Mouse (Mus musculus): ENCODE results near the gene Heca. TPM values are rescaled to one million over a fixed set of nuclear protein-coding genes. Genes with fewer than 3 reads are reported as not detected.
A peak's percentile ranks its signal among the peaks of the same experiment; 100 is the strongest.
"Not testable (repeated sequence)": the region's sequence is repeated elsewhere in the genome, so short reads cannot be mapped to it uniquely, and the experiment has no call there.

The Heca gene
- polyA plus RNA-seq, 1 experiment from 2014 or later = 4.1 TPM

- H3K36me3 ChIP-seq (ENCODE audit: control insufficient read depth, insufficient read depth, low read length) = peaks cover 9% of the 10 kb centered on the region; the same call in 1 of the 2 replicates
- H3K27ac ChIP-seq (ENCODE audit: low read depth, low read length) = no peak overlapping the region
- no peaks in the 10 kb centered on the region for H3K9me3 ChIP-seq (ENCODE audit: control insufficient read depth, low read length)
- H3K27me3 ChIP-seq (ENCODE audit: control insufficient read depth, insufficient read depth, low read length) = no peaks in the 10 kb centered on the region
- WGBS = 43% methylated on average over 5 of the region's 5 CpGs
- H3K9ac ChIP-seq (ENCODE audit: low read depth, low read length) = no peak overlapping the region
- no peak overlapping the region for H3K4me3 ChIP-seq (ENCODE audit: low read length)
- no peak overlapping the region for H3K4me2 ChIP-seq (replicated peaks; ENCODE audit: low read depth, low read length)
- no peaks in the 10 kb centered on the region for H3K4me1 ChIP-seq (ENCODE audit: control insufficient read depth, insufficient read depth, low read length)
- no peak for ATAC-seq (ENCODE audit: low FRiP score, low TSS enrichment)
Measured at GRCm38 (mm10) chr10:17919971-17920370, 27.9 kb downstream of the Heca start.

- no peak overlapping the region for H3K4me2 ChIP-seq (replicated peaks; ENCODE audit: low read depth, low read length)
- no peak overlapping the region for H3K27ac ChIP-seq (ENCODE audit: low read depth, low read length)
- no peak for ATAC-seq (ENCODE audit: low FRiP score, low TSS enrichment)
- H3K4me3 ChIP-seq (ENCODE audit: low read length) = no peak overlapping the region
- no peaks in the 10 kb centered on the region for H3K4me1 ChIP-seq (ENCODE audit: control insufficient read depth, insufficient read depth, low read length)
- 93% methylated on average over 2 of the region's 2 CpGs for WGBS
- H3K36me3 ChIP-seq (ENCODE audit: control insufficient read depth, insufficient read depth, low read length) = peaks cover 9% of the 10 kb centered on the region; the same call in 1 of the 2 replicates
- H3K9ac ChIP-seq (ENCODE audit: low read depth, low read length) = no peak overlapping the region
- H3K9me3 ChIP-seq (ENCODE audit: control insufficient read depth, low read length) = no peaks in the 10 kb centered on the region
- H3K27me3 ChIP-seq (ENCODE audit: control insufficient read depth, insufficient read depth, low read length) = no peaks in the 10 kb centered on the region
Measured at GRCm38 (mm10) chr10:17919032-17919431, 28.8 kb downstream of the Heca start.

GRCm38 (mm10) chr10:17908731-17909130 lies 39.1 kb downstream of the Heca start:
- Histone ChIP-seq H3K27me3 (ENCODE audit: control insufficient read depth, insufficient read depth, low read length) (no peaks in the 10 kb centered on the region), H3K4me1 (ENCODE audit: control insufficient read depth, insufficient read depth, low read length) (no peaks in the 10 kb centered on the region), H3K27ac (ENCODE audit: low read depth, low read length) (no peak overlapping the region), H3K9ac (ENCODE audit: low read depth, low read length) (no peak overlapping the region), H3K4me2 (replicated peaks; ENCODE audit: low read depth, low read length) (no peak overlapping the region), H3K36me3 (ENCODE audit: control insufficient read depth, insufficient read depth, low read length) (no peaks in the 10 kb centered on the region), H3K9me3 (ENCODE audit: control insufficient read depth, low read length) (no peaks in the 10 kb centered on the region), H3K4me3 (ENCODE audit: low read length) (no peak overlapping the region)
- ATAC-seq (ENCODE audit: low FRiP score, low TSS enrichment) = no peak
- WGBS = 83% methylated on average over 4 of the region's 4 CpGs

GRCm38 (mm10) chr10:17906405-17906804 lies 41.5 kb downstream of the Heca start:
- not testable (repeated sequence) for H3K27me3 ChIP-seq (ENCODE audit: control insufficient read depth, insufficient read depth, low read length); ATAC-seq (ENCODE audit: low FRiP score, low TSS enrichment); H3K27ac ChIP-seq (ENCODE audit: low read depth, low read length); H3K4me1 ChIP-seq (ENCODE audit: control insufficient read depth, insufficient read depth, low read length); H3K9ac ChIP-seq (ENCODE audit: low read depth, low read length); H3K36me3 ChIP-seq (ENCODE audit: control insufficient read depth, insufficient read depth, low read length); H3K4me2 ChIP-seq (replicated peaks; ENCODE audit: low read depth, low read length); H3K9me3 ChIP-seq (ENCODE audit: control insufficient read depth, low read length); H3K4me3 ChIP-seq (ENCODE audit: low read length)
- 95% methylated on average over 3 of the region's 3 CpGs for WGBS

GRCm38 (mm10) chr10:17903449-17903848 lies 44.4 kb downstream of the Heca start:
- no peaks in the 10 kb centered on the region for H3K9me3 ChIP-seq (ENCODE audit: control insufficient read depth, low read length)
- no peaks in the 10 kb centered on the region; the same call in 1 of the 2 replicates for H3K36me3 ChIP-seq (ENCODE audit: control insufficient read depth, insufficient read depth, low read length)
- no peak overlapping the region for H3K9ac ChIP-seq (ENCODE audit: low read depth, low read length)
- H3K27ac ChIP-seq (ENCODE audit: low read depth, low read length) = no peak overlapping the region
- no peak for ATAC-seq (ENCODE audit: low FRiP score, low TSS enrichment)
- H3K4me2 ChIP-seq (replicated peaks; ENCODE audit: low read depth, low read length) = no peak overlapping the region
- H3K4me1 ChIP-seq (ENCODE audit: control insufficient read depth, insufficient read depth, low read length) = no peaks in the 10 kb centered on the region
- H3K27me3 ChIP-seq (ENCODE audit: control insufficient read depth, insufficient read depth, low read length) = no peaks in the 10 kb centered on the region
- no peak overlapping the region for H3K4me3 ChIP-seq (ENCODE audit: low read length)
- 88% methylated on average over 2 of the region's 2 CpGs for WGBS

- Histone ChIP-seq H3K4me2 (replicated peaks; ENCODE audit: low read depth, low read length) (no peak overlapping the region), H3K9ac (ENCODE audit: low read depth, low read length) (no peak overlapping the region), H3K27ac (ENCODE audit: low read depth, low read length) (no peak overlapping the region), H3K4me1 (ENCODE audit: control insufficient read depth, insufficient read depth, low read length) (no peaks in the 10 kb centered on the region), H3K9me3 (ENCODE audit: control insufficient read depth, low read length) (no peaks in the 10 kb centered on the region), H3K27me3 (ENCODE audit: control insufficient read depth, insufficient read depth, low read length) (no peaks in the 10 kb centered on the region), H3K36me3 (ENCODE audit: control insufficient read depth, insufficient read depth, low read length) (no peaks in the 10 kb centered on the region), H3K4me3 (ENCODE audit: low read length) (no peak overlapping the region)
- ATAC-seq (ENCODE audit: low FRiP score, low TSS enrichment) = no peak
- 51% methylated on average over 2 of the region's 2 CpGs for WGBS
Measured at GRCm38 (mm10) chr10:17880724-17881123, 67.1 kb downstream of the Heca start.

- Histone ChIP-seq H3K9me3 (ENCODE audit: control insufficient read depth, low read length) (no peaks in the 10 kb centered on the region), H3K27ac (ENCODE audit: low read depth, low read length) (no peak overlapping the region), H3K36me3 (ENCODE audit: control insufficient read depth, insufficient read depth, low read length) (no peaks in the 10 kb centered on the region), H3K9ac (ENCODE audit: low read depth, low read length) (no peak overlapping the region), H3K4me3 (ENCODE audit: low read length) (no peak overlapping the region), H3K27me3 (ENCODE audit: control insufficient read depth, insufficient read depth, low read length) (no peaks in the 10 kb centered on the region), H3K4me2 (replicated peaks; ENCODE audit: low read depth, low read length) (no peak overlapping the region), H3K4me1 (ENCODE audit: control insufficient read depth, insufficient read depth, low read length) (no peaks in the 10 kb centered on the region)
- no peak for ATAC-seq (ENCODE audit: low FRiP score, low TSS enrichment)
- 87% methylated on average over 3 of the region's 3 CpGs for WGBS
Measured at GRCm38 (mm10) chr10:17880038-17880437, 67.8 kb downstream of the Heca start.

GRCm38 (mm10) chr10:17878002-17878919 lies 69.6 kb downstream of the Heca start:
- no peaks in the 10 kb centered on the region for H3K4me1 ChIP-seq (ENCODE audit: control insufficient read depth, insufficient read depth, low read length)
- H3K36me3 ChIP-seq (ENCODE audit: control insufficient read depth, insufficient read depth, low read length) = no peaks in the 10 kb centered on the region
- no peaks in the 10 kb centered on the region for H3K27me3 ChIP-seq (ENCODE audit: control insufficient read depth, insufficient read depth, low read length)
- no peak overlapping the region for H3K27ac ChIP-seq (ENCODE audit: low read depth, low read length)
- H3K4me2 ChIP-seq (replicated peaks; ENCODE audit: low read depth, low read length) = no peak overlapping the region
- no peaks in the 10 kb centered on the region for H3K9me3 ChIP-seq (ENCODE audit: control insufficient read depth, low read length)
- ATAC-seq (ENCODE audit: low FRiP score, low TSS enrichment) = no peak
- H3K4me3 ChIP-seq (ENCODE audit: low read length) = no peak overlapping the region
- 39% methylated on average over 8 of the region's 8 CpGs for WGBS
- no peak overlapping the region for H3K9ac ChIP-seq (ENCODE audit: low read depth, low read length)

- H3K27ac ChIP-seq (ENCODE audit: low read depth, low read length) = no peak overlapping the region
- H3K4me3 ChIP-seq (ENCODE audit: low read length) = no peak overlapping the region
- WGBS = 27% methylated on average over 5 of the region's 5 CpGs
- H3K27me3 ChIP-seq (ENCODE audit: control insufficient read depth, insufficient read depth, low read length) = no peaks in the 10 kb centered on the region
- H3K36me3 ChIP-seq (ENCODE audit: control insufficient read depth, insufficient read depth, low read length) = no peaks in the 10 kb centered on the region
- H3K4me2 ChIP-seq (replicated peaks; ENCODE audit: low read depth, low read length) = no peak overlapping the region
- H3K9me3 ChIP-seq (ENCODE audit: control insufficient read depth, low read length) = no peaks in the 10 kb centered on the region
- H3K9ac ChIP-seq (ENCODE audit: low read depth, low read length) = no peak overlapping the region
- ATAC-seq (ENCODE audit: low FRiP score, low TSS enrichment) = peak; percentile 89
- no peaks in the 10 kb centered on the region for H3K4me1 ChIP-seq (ENCODE audit: control insufficient read depth, insufficient read depth, low read length)
Measured at GRCm38 (mm10) chr10:17869822-17870662, 77.8 kb downstream of the Heca start.
